Mouse (Mus musculus): ENCODE data around the gene Rtl6. TPM values are rescaled to one million over a fixed set of nuclear protein-coding genes. Genes with fewer than 3 reads are reported as not detected.

The Rtl6 gene
- total RNA-seq, 1 experiment from 2014 or later: 6.4 TPM

DNA sequence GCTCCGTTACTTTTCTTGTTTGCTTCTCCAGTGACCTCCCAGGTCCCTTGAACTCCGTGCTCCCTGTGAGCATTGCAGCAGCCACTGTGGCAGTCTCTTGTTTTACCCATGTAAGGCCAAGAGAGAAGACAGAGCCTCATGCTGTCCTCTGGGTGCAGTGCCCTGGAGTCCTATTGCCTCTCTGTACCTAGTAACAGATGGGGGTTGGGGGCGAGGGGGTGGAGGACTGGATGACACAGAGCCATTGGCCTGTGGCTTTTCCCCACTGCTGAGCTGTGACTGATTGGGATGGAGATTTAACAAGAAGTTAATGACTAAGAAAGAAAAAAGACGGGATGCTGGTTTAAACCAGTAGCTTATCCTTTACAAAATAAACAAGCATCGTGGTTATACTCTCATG is 16.4 kb downstream of the Rtl6 start:
- ATAC-seq (ENCODE audit: extremely low read depth, insufficient number of reproducible peaks, low FRiP score, poor library complexity, severe bottlenecking): no peak

DNA sequence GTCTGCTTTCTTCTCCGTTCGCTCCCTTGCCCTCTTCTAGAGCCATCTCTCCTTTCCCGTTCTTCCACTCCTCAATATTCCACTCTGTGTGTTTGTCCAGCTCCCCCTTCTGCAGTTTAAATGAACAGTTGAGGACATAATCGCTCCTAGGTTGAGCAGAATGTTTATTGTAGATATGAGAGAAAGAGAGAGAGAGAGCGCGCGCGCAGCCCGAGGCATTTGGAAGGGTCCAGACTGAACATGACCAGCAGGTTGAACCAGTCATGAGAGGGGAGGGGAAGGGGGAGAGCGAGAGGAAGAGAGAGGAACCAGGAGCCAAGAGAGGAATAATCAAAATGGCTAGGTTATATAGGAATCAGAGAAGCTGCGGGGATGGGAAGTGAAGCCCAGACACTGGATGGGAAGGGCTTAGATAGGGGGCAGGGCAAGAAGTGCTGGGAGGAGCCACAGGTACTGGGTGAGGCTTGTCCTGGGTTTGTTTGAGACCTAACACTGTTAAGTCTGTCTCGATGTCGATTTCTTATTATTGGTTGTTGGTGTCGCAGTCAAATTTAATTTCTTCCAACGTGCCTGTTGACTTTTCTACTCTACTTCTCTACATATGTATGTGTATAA is 18.5 kb downstream of the Rtl6 start:
- no peak for ATAC-seq (ENCODE audit: extremely low read depth, insufficient number of reproducible peaks, low FRiP score, poor library complexity, severe bottlenecking)

DNA sequence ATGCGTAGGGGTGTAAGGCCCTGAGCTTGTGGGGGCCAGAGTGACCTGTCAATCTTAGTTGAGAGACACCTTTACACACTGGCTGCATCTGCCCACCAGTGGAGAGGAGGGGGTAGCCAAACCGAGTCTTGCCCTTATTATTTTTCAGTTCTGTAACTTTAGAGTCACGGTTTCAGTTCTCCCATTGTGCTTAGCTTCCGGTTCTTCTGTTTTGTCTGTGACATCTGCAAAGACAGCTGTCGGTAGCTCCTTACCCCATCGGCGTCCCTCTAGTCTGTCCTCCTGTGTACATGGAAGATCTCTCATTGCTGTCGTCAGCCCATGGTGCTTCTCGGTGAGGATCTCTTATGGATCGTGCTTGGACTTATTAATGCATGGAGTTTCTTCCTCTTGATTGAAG is 20.5 kb downstream of the Rtl6 start:
- ATAC-seq (ENCODE audit: extremely low read depth, insufficient number of reproducible peaks, low FRiP score, poor library complexity, severe bottlenecking): peak; percentile 59

DNA sequence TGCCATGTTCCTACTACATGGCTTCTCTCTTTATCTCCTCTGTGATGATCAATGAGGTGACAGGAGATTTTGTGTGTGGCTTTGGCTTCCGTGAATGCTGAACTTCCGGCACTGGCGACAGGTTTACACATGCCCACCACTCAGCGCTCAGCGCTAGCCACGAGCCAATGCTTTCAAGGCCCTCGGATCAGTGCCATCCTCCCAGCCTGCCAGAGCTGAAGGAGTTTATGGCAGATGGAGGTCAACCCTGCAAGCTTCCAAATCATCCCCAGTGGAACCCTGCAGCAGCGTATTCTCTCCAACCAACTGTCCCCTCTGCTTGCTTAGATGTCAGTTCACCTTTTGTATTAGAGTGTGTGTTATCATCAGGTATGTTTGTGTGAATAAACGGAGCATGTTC is 21.0 kb downstream of the Rtl6 start:
- no peak for ATAC-seq (ENCODE audit: extremely low read depth, insufficient number of reproducible peaks, low FRiP score, poor library complexity, severe bottlenecking)

DNA sequence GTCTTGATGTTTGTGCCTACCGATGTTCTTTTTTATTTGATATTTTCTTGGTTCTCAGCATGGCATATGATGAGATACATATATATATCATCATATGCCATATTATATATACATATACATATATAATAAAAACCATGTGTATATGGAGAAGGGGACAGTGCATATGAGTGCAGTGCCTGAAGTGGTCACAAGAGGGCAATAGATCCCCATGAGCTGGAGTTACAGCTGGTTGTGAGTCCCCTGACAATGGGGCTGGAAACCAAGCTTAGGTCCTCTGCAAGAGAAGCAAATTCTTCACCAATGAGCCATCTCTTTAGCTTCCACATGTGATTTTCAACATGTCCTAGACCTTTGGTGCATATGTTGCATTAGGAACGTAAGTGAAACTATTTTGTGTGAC is 21.7 kb downstream of the Rtl6 start:
- no peak for ATAC-seq (ENCODE audit: extremely low read depth, insufficient number of reproducible peaks, low FRiP score, poor library complexity, severe bottlenecking)

DNA sequence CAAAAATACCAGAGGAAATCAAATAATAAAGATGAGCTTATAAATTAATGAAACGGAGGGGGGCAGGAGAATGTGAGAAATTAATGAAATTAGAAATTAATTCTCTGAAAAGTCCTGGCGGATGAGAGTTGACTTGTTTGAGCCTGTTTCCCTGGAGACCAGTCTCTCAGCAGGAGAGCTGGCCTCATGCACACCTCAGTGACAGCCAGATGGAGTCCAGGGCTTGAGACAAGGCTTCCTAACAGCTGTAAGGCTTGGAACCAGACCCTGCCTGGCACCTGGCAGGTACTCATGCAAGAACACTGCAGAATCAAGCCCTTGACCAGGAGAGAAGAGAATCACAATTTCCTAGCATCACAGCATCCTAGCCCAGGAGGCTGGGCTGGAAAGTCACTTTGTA is 25.4 kb downstream of the Rtl6 start:
- ATAC-seq (ENCODE audit: extremely low read depth, insufficient number of reproducible peaks, low FRiP score, poor library complexity, severe bottlenecking): no peak

DNA sequence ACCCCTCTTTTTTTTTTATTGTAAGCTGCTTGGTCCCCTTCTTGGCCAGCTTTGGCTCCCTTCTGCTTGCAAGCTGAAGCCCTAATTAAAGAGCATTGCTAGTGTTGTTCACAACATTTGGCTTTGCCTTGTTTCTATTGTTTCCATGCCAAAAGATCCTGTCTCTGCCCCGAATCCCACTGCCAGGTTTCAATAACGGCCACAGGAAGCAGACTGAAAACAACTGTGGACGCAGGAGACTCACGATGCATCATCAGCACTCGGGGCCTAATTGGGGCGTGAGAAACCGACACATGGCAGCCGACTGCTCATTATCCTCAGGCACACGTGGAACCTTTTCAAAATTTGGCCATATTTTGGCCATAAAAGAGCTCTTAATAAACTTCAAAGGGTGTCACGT is 26.1 kb downstream of the Rtl6 start:
- ATAC-seq (ENCODE audit: extremely low read depth, insufficient number of reproducible peaks, low FRiP score, poor library complexity, severe bottlenecking): no peak

DNA sequence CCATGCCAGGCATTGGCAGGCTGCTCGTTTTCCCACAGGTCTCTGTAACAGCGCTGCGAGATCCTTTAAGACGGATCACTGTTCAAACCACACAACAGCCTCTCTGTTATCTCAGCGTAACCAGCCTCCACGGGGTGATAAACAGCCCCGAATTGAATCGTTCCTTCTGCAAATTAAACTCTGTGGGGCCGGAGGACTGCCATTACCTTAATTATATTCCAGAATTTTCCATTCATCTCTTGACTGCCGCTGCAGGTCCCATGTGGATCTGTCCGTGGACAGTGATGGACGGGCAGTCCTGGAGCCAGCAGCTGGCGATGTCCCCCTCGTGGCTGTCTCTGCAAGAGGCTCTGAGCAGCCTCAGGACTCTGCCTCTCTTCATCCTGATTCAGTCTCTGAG is 30.7 kb downstream of the Rtl6 start:
- ATAC-seq (ENCODE audit: extremely low read depth, insufficient number of reproducible peaks, low FRiP score, poor library complexity, severe bottlenecking): no peak

DNA sequence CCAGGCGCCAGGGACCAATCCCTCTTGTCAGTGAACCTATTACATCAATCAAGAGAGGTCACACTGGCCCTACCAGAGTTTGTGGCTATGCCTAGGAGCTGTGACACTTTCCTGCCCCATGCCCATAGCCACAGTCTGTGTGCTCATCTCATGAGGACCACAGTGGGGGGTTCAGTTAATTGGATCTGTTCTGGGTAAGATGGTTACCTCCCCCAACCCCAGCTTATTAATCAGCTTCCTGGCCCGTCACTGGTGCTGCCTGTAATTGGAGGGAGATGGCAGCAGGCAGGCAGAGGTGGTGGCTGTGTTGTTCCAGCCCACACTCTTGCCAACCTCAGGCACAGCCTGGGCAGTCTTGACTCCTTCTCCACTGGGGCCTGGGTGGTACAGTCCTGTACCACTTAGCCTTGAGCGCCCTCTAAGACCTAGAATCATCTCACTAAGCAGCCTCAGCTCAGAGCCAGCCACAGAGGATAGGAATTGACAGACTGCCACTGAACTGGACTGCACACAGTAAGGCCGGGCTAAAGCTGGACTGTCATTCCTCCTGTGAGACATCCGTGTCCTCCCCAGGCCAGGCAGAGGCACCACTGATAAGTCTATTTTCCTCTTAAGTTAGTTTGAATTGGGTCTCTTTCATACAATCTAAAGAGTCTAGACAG is 32.3 kb downstream of the Rtl6 start:
- no peak for ATAC-seq (ENCODE audit: extremely low read depth, insufficient number of reproducible peaks, low FRiP score, poor library complexity, severe bottlenecking)

DNA sequence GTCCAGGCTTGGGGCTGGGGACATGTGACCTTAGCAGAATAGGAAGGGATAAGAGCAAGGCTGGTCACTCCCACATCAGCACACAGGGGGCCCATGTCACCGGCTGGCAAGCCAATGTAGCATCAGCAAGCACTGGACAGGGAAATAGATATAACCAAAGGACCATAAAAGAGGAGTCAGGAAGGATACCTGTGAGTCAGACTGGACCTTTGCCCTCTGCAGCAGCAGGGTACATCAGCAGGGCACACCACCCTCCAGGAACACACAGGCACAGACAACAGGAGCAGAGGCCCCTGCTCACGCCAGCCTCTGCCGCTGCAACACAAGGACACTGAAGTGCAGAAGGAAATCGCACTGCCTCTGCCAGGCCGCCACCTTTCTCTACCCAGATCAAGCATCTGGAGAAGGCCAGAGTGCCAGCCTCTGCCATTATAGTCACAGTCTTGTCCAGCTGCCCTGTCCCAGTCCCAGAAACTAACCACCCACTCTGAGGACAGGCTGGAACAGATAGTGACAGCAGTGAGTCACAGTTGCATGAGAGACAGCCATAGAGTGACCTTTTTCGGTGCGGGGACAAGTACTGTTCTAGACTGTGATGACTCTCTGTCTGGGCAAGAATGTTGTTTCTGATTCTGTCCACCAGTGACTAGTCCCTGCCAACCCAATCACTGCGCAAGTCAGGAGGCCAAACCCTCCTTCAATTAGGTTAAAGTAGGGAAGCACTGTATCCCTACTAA is 34.5 kb downstream of the Rtl6 start:
- ATAC-seq (ENCODE audit: extremely low read depth, insufficient number of reproducible peaks, low FRiP score, poor library complexity, severe bottlenecking): no peak

DNA sequence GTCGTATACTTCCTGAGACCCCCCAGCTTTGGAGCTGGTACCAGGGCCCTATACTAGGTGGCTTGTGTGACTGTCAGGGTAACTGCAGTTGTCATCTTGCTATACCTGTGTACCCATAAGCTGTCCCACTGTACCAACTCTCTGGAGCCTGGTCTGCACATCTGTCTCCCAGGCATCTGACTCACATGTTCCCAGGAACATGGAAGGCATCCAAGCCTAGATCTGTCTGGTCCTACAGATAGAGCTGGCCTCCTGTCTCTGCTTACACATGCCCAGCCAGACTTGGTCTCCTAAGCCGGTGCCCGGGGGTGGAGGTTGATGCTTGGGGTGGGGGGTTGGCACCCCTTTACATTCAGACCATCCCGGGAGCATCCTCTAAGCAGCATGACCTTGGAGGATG is 36.1 kb downstream of the Rtl6 start:
- ATAC-seq (ENCODE audit: extremely low read depth, insufficient number of reproducible peaks, low FRiP score, poor library complexity, severe bottlenecking): no peak

DNA sequence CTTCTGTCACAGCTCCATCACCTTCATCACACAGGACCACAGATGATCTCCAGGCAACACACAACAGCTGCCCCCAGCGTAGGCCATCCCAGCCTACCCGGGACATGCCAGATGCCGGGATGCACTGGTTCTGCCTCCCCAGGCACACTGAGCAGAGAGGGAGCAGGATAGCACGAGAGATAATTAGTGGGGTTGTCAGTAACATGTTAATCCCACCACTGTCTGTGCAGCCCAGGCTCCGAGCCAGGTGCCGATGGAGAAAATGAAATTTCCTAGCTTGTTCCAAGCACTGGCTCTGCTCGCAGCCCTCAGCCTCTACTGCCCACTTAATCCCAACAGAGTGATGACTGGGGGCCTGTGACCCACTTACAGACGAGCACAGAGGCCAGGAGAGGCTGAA is 39.1 kb downstream of the Rtl6 start:
- ATAC-seq (ENCODE audit: extremely low read depth, insufficient number of reproducible peaks, low FRiP score, poor library complexity, severe bottlenecking): no peak

DNA sequence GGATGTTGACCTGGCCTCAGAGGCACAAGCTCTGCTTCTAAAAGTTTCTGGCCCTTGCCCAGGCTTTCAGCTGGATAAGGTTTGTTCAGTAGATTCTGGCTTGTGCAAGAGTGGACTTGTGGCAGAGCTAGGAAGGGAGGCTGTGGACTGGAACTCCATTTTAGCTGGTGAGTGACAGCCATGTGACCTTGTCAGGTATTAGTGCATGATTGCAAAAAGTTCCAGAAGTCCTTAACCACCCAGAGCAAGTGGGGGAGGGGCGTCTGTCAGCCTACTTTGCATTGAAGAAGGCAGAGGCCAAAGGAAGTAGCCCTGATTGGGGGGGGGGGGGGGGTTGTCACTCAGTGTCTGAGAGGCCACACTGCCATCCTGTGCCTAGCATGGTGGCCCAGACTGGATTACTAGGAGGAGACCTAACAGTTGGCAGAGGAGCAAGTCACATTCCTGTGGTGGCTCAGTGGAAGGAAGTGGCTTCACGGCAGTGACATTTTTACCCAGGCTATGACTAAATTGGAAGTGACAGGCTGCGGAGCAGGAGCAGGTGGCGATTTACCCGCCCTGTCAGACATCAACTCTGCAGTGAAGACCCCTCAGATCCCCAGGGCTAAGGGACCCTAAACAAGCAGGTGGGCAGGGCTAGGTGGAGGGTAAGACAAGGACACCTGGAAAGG is 44.9 kb downstream of the Rtl6 start:
- peak; percentile 25; the same call in 1 of the 2 replicates for ATAC-seq (ENCODE audit: extremely low read depth, insufficient number of reproducible peaks, low FRiP score, poor library complexity, severe bottlenecking)

DNA sequence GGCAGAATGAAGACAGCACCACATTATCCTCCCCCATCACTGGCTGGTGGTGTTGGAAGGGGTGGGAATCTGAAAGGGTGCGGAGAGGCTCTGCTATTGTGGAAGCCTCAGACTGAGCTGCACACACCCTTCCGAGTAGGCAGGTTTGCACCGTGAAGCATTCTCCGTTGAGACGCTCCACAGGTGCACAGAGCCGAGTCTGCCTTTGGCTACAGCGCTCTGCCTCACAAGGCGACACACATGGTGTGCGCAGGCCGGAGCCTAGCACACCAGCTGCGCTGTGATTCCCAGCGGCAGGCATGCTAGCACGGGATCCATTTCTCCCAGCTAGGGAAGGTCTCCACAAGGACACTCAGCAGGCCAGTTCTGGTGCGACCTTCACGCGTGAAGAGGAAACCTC is 47.6 kb downstream of the Rtl6 start:
- ATAC-seq (ENCODE audit: extremely low read depth, insufficient number of reproducible peaks, low FRiP score, poor library complexity, severe bottlenecking): no peak

DNA sequence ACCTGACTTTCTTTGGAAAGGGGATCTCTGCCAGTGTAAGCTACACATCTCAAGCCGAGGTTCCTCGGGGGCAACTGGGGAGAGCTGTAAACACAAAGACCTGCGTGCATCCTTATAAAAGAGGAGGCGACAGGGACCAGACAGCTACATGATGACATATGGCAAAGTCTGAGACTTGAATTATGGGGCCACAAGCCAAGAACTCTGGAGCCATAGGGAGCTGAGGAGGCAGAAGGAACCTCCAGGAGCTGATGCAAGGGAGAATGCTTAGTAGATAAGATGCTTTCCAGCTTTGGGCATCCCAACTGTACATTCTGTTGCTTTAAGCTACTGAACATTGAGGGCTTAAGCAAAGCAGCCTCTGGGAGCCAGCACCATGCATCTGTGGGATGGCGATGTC is 48.5 kb downstream of the Rtl6 start:
- no peak for ATAC-seq (ENCODE audit: extremely low read depth, insufficient number of reproducible peaks, low FRiP score, poor library complexity, severe bottlenecking)

DNA sequence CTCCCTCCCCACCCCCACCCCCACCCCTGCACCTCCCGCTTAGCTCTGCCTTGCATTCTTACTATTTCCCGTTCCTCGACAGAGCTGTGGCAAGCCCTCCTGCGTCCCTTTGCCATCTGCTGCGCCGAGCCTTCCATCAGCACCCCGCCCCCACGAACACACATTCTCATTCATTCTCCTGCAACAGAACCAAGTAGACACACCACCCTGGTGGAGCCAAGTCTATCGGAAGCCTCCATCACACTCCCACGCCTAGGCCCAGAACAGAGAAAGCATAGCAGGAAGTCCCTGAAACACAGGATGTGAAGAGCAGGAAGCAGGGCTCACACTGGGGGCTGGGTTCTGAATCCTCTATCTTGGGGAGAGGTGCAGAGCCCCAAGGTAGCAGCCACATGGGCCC is 51.6 kb downstream of the Rtl6 start:
- ATAC-seq (ENCODE audit: extremely low read depth, insufficient number of reproducible peaks, low FRiP score, poor library complexity, severe bottlenecking): no peak

DNA sequence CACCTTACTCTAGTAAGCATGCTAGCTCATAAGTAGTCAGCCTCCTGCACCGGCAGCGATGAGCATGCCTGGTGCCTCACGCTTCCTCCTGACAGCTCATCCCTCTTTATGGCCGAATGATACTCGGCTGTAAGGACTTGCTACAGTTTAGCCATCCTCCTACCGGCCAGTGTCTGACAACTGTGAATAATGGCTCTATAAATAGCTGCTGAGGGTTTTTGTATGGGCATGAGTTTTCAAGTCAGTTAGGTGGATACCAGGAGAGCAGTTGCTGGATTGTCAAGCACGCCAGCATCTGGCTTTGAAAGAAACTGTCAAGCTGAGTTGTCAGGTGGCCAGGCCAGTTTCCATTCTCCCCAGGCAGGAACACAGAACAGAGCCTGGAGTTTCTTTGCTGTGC is 52.7 kb downstream of the Rtl6 start:
- ATAC-seq (ENCODE audit: extremely low read depth, insufficient number of reproducible peaks, low FRiP score, poor library complexity, severe bottlenecking): no peak
